Mouse (Mus musculus) cerebral cortex, adult 2 months (tissue): ENCODE measurements around the gene Nol8.

Experiments used
- WGBS: fragments of 180-500 bp; shearing (Covaris S2); methylation state at CpG from one replicate; pipeline ENCODE4 v1.1.7; 2018; 5-methylcytosine and 5-hydroxymethylcytosine counted together

Nol8 gene

GRCm38 (mm10) chr13:49706032-49706690 lies 53.3 kb downstream of the Nol8 start:
- 54% methylated on average over 3 of the region's 3 CpGs for WGBS

DNA sequence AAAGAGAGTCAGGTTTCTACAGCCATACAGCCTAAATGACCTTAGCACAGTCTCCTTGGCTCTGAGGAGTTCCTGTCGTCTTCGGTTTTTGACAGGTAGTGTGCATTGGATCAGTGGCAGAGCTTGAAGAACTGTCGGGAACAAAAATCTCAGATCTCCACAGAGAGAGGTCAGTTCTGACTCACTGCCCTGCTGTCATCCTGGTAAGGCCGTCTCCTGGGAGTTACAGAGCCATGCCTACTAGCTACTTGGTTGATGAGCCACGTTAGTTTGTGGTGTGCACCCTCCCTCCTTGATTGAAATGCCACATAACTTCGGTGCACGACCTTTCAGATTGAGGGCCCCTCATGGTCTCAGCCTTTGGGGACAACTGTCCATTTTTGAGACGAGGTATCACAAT lies 55.4 kb downstream of the Nol8 start:
- whole genome bisulfite sequencing = 91% methylated on average over 8 of the region's 8 CpGs

DNA sequence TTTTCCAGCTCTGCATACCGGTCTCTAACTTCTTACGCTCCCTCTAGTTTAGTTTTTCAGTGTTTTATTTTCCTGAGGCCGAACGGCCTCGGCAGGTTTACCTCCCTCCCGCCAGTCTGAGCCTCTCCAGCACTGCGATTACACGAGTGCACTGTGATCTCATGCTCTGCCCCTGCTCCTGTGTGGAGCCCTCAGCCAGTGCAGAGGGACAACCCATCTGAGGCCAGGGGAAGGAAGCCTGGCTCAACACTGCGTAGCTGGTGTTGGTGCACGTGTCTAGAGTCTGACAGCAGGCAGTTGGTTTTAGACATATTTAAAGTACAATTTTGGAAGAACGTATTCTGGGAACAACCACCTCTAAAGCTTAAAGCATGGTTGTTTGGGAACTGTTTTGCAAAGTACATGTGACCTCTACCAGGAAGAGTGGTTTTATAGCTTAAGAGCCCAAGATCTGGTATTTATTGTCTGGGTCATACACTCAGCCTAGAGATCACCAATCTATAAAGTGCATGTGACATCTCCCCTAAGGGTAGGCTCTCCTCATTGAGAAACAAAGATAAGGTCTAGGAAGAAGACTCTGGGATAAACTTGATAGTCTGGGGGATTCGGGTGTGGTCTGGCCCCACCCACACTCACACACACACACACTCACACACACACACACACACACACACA lies 59.3 kb downstream of the Nol8 start:
- 85% methylated on average over 12 of the region's 12 CpGs for WGBS

GRCm38 (mm10) chr13:49719310-49719709 lies 66.4 kb downstream of the Nol8 start:
- 89% methylated on average over 3 of the region's 3 CpGs for WGBS
